Mouse (Mus musculus): ENCODE measurements at regions not wholly inside any gene's neighbourhood (a gene's known extent, or its start where the extent isn't known, plus 50 kb on each side); places are given as distances from the start of the nearest gene placed in this dataset.

DNA sequence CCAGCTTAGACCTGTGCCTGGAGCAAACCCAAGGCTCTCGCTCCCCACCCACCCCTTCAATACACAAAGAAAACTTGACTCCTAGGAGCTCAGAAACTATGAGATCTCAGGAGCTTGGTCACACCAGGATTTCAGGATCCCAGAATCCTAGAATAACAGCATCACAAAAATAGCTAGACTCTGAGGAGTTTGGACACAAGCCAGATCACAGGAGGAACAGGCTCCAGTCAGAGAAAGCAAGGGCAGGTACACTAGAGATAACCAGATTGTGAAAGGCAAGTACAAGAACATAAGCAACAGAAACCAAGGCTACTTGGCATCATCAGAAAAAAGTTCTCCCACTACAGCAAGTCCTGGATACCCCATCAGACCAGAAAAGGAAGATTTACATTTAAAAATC lies 221.5 kb downstream of the Epha7 start:
- no peak for TF ChIP-seq JUN (IDR thresholded peaks at IDR 0.05; ENCODE audit: insufficient read depth, low read depth, low read length)
- TF ChIP-seq RAD21 (IDR thresholded peaks at IDR 0.05; ENCODE audit: low read depth, low read length), result no peak
- no peak for TF ChIP-seq CHD2 (IDR thresholded peaks at IDR 0.05; ENCODE audit: low read length)
- no peak for TF ChIP-seq JUND (conservative IDR thresholded peaks at IDR 0.05; ENCODE audit: low read depth, low read length)
- no peak for TF ChIP-seq SIN3A (IDR thresholded peaks at IDR 0.05; ENCODE audit: low read length)
- no peak for TF ChIP-seq MAX (IDR thresholded peaks at IDR 0.05; ENCODE audit: low read length)
- no peak for TF ChIP-seq CTCF (conservative IDR thresholded peaks at IDR 0.05 in 1 of 2, IDR thresholded peaks at IDR 0.05 in 1 of 2; ENCODE audit: low read depth in 2 of 2, low read length in 2 of 2)
- no peak for TF ChIP-seq ZKSCAN1 (IDR thresholded peaks at IDR 0.05; ENCODE audit: borderline replicate concordance, low read depth, low read length)
- TF ChIP-seq EP300 (IDR thresholded peaks at IDR 0.05; ENCODE audit: low read length), result no peak
- dilution Hi-C loops (cut with MboI; ENCODE audit: extremely low pct_ligation_motif_present, extremely low pct_unique_long_range_greater_than_20kb, low sequenced_read_pairs), result no loop called here
- no peaks in the 10 kb centered on the region for H3K4me1 ChIP-seq (ENCODE audit: control insufficient read depth in 1 of 2, insufficient read depth in 2 of 2)
- in situ Hi-C loops (cut with MboI; ENCODE audit: low pct_ligation_motif_present, low pct_unique_long_range_greater_than_20kb, low sequenced_read_pairs), result no loop called here
- no peaks in the 10 kb centered on the region for H3K27me3 ChIP-seq (replicated peaks)
- no peaks in the 10 kb centered on the region for H3K36me3 ChIP-seq (replicated peaks in 1 of 2; ENCODE audit: control insufficient read depth in 1 of 2, insufficient read depth in 1 of 2, low read length in 1 of 2)
- H3K4me3 ChIP-seq (replicated peaks in 1 of 3; ENCODE audit: low read depth in 2 of 3, low read length in 2 of 3, poor library complexity in 1 of 3), result no peak overlapping the region
- H3K4me2 ChIP-seq (ENCODE audit: insufficient read depth, low read depth, poor library complexity, severe bottlenecking), result no peak overlapping the region
- H3K79me2 ChIP-seq (replicated peaks; ENCODE audit: control insufficient read depth, extremely low read depth, insufficient read depth, poor library complexity, severe bottlenecking), result no peaks in the 10 kb centered on the region
- no peak overlapping the region for H3K9ac ChIP-seq (ENCODE audit: insufficient read depth, low read depth)
- no peak overlapping the region for H3K27ac ChIP-seq (ENCODE audit: insufficient read depth, low read depth)
- DNase-seq (ENCODE audit: extremely low read depth), result no peak
- H3K9me3 ChIP-seq (replicated peaks; ENCODE audit: low read length), result peaks cover 18% of the 10 kb centered on the region

DNA sequence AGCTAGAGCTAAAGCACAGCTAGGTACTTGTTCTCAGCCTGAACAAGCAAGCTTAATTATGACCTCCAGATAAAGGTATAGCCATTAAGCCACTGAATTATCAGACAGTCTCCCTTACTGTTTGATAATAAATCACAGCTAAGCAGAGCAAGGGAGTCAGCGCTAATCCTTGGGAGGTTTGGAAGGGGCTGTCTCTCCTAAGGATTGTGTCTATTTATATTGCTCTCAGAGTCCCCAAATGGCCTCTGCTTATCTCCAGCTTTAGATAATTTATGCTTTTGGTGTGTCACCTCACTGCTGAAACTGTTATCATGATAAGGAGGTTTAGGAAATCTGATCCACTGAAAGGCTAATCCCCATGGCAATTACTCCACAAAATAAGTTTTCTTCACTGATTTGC lies 227.1 kb downstream of the Epha7 start:
- DNase-seq (ENCODE audit: extremely low read depth), result no peak
- H3K27ac ChIP-seq (ENCODE audit: insufficient read depth, low read depth), result no peak overlapping the region
- H3K4me1 ChIP-seq (ENCODE audit: control insufficient read depth in 1 of 2, insufficient read depth in 2 of 2), result no peaks in the 10 kb centered on the region
- no peak overlapping the region for H3K4me2 ChIP-seq (ENCODE audit: insufficient read depth, low read depth, poor library complexity, severe bottlenecking)
- in situ Hi-C loops (cut with MboI; ENCODE audit: low pct_ligation_motif_present, low pct_unique_long_range_greater_than_20kb, low sequenced_read_pairs) (no loop called here), dilution Hi-C loops (cut with MboI; ENCODE audit: extremely low pct_ligation_motif_present, extremely low pct_unique_long_range_greater_than_20kb, low sequenced_read_pairs) (no loop called here)
- no peaks in the 10 kb centered on the region for H3K27me3 ChIP-seq (replicated peaks)
- no peaks in the 10 kb centered on the region for H3K79me2 ChIP-seq (replicated peaks; ENCODE audit: control insufficient read depth, extremely low read depth, insufficient read depth, poor library complexity, severe bottlenecking)
- TF ChIP-seq ZMIZ1 (IDR thresholded peaks at IDR 0.05; ENCODE audit: low read depth, low read length), result no peak
- no peak for TF ChIP-seq MAX (IDR thresholded peaks at IDR 0.05; ENCODE audit: low read length)
- TF ChIP-seq ZC3H11A (IDR thresholded peaks at IDR 0.05; ENCODE audit: low read depth, low read length), result no peak
- no peak for TF ChIP-seq MYC (IDR thresholded peaks at IDR 0.05; ENCODE audit: low read depth, low read length)
- H3K4me3 ChIP-seq (replicated peaks in 1 of 3; ENCODE audit: low read depth in 2 of 3, low read length in 2 of 3, poor library complexity in 1 of 3), result no peak overlapping the region
- peaks cover 8% of the 10 kb centered on the region for H3K9me3 ChIP-seq (replicated peaks; ENCODE audit: low read length)
- H3K36me3 ChIP-seq (replicated peaks in 1 of 2; ENCODE audit: control insufficient read depth in 1 of 2, insufficient read depth in 1 of 2, low read length in 1 of 2), result no peaks in the 10 kb centered on the region
- H3K9ac ChIP-seq (ENCODE audit: insufficient read depth, low read depth), result no peak overlapping the region

DNA sequence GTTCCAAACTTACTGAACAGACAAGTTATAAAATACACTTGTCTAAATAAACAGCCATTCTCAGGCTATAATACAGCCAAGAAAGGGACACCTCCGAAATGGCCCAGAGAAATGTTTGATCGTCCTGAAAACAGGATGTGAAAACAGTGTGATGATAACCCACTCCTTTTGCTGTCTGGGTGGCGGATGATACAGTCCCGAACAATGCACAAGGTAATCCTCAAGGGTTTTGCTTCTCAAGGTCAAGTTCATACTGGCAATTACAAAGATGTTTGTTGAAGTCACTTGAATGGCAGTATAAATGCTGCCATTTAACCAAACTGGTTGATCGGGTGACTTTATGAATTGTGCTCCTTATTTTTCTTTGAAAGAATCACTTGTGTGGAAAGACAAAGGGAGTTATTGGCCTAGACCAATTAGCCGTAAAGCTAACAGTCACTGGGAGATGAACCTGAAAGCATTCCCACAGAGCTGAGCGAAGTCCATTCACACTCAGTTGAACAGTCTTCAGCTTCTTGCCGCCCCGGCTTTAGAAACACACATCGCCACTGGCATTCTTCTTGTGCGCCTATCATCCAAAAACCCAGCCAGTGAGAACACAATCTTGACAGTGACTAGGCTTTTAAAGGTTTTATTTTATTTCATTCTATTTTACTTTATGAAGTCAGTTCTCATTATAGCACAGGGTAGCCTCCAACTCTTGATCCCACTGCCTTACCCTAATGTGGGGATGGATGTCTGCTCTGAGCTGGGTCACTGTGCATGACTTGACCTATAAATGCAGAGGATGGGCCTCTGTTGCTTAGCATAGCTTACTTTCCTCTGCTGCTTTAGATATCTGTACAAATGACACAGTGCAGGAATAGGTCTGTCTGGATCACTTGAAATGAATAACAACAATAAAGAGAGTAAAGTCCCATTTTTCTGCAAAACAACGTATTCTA lies 256.0 kb downstream of the Epha7 start:
- no peak overlapping the region for H3K27ac ChIP-seq (ENCODE audit: insufficient read depth, low read depth)
- no peaks in the 10 kb centered on the region for H3K36me3 ChIP-seq (replicated peaks in 1 of 2; ENCODE audit: control insufficient read depth in 1 of 2, insufficient read depth in 1 of 2, low read length in 1 of 2)
- H3K4me1 ChIP-seq (ENCODE audit: control insufficient read depth in 1 of 2, insufficient read depth in 2 of 2), result no peaks in the 10 kb centered on the region
- TF ChIP-seq USF2 (conservative IDR thresholded peaks at IDR 0.05; ENCODE audit: low read depth, low read length) (no peak), POLR2AphosphoS2 (IDR thresholded peaks at IDR 0.05; ENCODE audit: low read depth, low read length) (no peak), MXI1 (IDR thresholded peaks at IDR 0.05; ENCODE audit: low read depth, low read length) (no peak), SIN3A (IDR thresholded peaks at IDR 0.05; ENCODE audit: low read length) (no peak), TBP (conservative IDR thresholded peaks at IDR 0.05; ENCODE audit: low read depth, low read length) (no peak), CHD2 (IDR thresholded peaks at IDR 0.05; ENCODE audit: low read length) (no peak)
- DNase-seq (ENCODE audit: extremely low read depth), result no peak
- H3K9me3 ChIP-seq (replicated peaks; ENCODE audit: low read length), result peaks cover 36% of the 10 kb centered on the region
- no peak overlapping the region for H3K4me2 ChIP-seq (ENCODE audit: insufficient read depth, low read depth, poor library complexity, severe bottlenecking)
- H3K27me3 ChIP-seq (replicated peaks), result no peaks in the 10 kb centered on the region
- dilution Hi-C loops (cut with MboI; ENCODE audit: extremely low pct_ligation_motif_present, extremely low pct_unique_long_range_greater_than_20kb, low sequenced_read_pairs), result no loop called here
- H3K9ac ChIP-seq (ENCODE audit: insufficient read depth, low read depth), result no peak overlapping the region
- H3K79me2 ChIP-seq (replicated peaks; ENCODE audit: control insufficient read depth, extremely low read depth, insufficient read depth, poor library complexity, severe bottlenecking), result no peaks in the 10 kb centered on the region
- in situ Hi-C loops (cut with MboI; ENCODE audit: low pct_ligation_motif_present, low pct_unique_long_range_greater_than_20kb, low sequenced_read_pairs), result no loop called here
- no peak overlapping the region for H3K4me3 ChIP-seq (replicated peaks in 1 of 3; ENCODE audit: low read depth in 2 of 3, low read length in 2 of 3, poor library complexity in 1 of 3)

All from CH12.LX (cell line).